Mouse (Mus musculus): Measurements from ENCODE around the gene Tmem127. TPM values are rescaled to one million over a fixed set of nuclear protein-coding genes. Genes with fewer than 3 reads are reported as not detected.

The Tmem127 gene
- total and polyA plus RNA-seq, 2 experiments = 16.6 to 45.8 TPM

DNA sequence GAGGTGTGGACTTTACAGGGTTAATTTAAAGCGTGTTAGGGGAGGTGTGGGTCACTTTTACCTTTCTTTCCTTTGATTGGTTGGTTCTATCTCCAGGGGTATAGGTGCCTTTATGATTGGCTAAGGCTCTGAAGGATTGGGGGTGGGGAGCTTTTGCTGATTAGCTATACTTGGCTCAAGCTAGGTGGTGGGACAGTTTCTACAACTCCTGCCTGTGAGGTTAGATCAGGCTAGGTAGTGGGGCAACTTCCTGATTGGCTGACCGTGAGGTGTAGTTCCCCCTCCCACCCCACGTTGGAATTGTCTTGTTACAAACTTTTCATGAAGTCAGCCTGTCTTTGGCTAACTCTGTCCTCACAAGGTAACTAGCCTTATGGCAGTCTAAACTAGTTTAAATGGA, 59.5 kb downstream of the Tmem127 start:
- Histone ChIP-seq H3K4me1 (ENCODE audit: control insufficient read depth, insufficient read depth, low read length) (no peaks in the 10 kb centered on the region), H3K36me3 (ENCODE audit: control insufficient read depth, insufficient read depth, low read length) (no peaks in the 10 kb centered on the region), H3K4me3 (ENCODE audit: insufficient read depth, low read depth, low read length) (no peak overlapping the region), H3K9ac (ENCODE audit: low read depth, low read length) (no peak overlapping the region), H3K27ac (replicated peaks; ENCODE audit: insufficient read depth, low read depth, low read length) (no peak overlapping the region), H3K79me2 (ENCODE audit: control insufficient read depth, insufficient read depth, low read length) (no peaks in the 10 kb centered on the region), H3K27me3 (ENCODE audit: control insufficient read depth, insufficient read depth, low read length) (no peaks in the 10 kb centered on the region)
- DNase-seq (ENCODE audit: extremely low read depth, low read depth, low spot score) = no peak
- TF ChIP-seq CTCF (IDR thresholded peaks at IDR 0.05; ENCODE audit: low read depth, low read length) (no peak), POLR2A (IDR thresholded peaks at IDR 0.05; ENCODE audit: extremely low read depth, insufficient read depth, low read length) (no peak)
- 56% methylated on average over 3 of the region's 3 CpGs for WGBS

DNA sequence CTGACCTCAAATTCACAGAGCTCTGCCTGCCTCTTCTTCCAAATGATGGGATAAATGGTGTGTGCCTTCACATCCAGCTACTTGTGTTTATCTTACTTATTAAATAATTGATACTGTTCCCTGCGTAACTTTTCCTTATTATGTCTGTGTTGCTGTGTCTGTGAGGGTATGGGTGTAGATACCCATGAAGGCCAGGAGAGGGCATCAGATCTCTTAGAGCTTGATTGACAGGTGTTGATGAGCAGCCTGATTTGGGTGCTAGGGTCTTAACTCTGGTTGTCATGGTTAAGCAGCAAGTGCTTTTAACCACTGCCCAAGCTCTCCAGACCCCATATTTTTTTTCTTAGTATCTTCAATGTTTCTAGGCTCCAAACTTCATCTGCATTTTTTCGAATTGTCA, 61.0 kb downstream of the Tmem127 start:
- Histone ChIP-seq H3K9ac (ENCODE audit: low read depth, low read length) (no peak overlapping the region), H3K36me3 (ENCODE audit: control insufficient read depth, insufficient read depth, low read length) (no peaks in the 10 kb centered on the region), H3K79me2 (ENCODE audit: control insufficient read depth, insufficient read depth, low read length) (no peaks in the 10 kb centered on the region), H3K27me3 (ENCODE audit: control insufficient read depth, insufficient read depth, low read length) (no peaks in the 10 kb centered on the region), H3K4me3 (ENCODE audit: insufficient read depth, low read depth, low read length) (no peak overlapping the region), H3K4me1 (ENCODE audit: control insufficient read depth, insufficient read depth, low read length) (no peaks in the 10 kb centered on the region), H3K27ac (replicated peaks; ENCODE audit: insufficient read depth, low read depth, low read length) (no peak overlapping the region)
- DNase-seq (ENCODE audit: extremely low read depth, low read depth, low spot score) = no peak
- WGBS = 93% methylated on average over 2 of the region's 2 CpGs
- TF ChIP-seq POLR2A (IDR thresholded peaks at IDR 0.05; ENCODE audit: extremely low read depth, insufficient read depth, low read length) (no peak), CTCF (IDR thresholded peaks at IDR 0.05; ENCODE audit: low read depth, low read length) (no peak)

DNA sequence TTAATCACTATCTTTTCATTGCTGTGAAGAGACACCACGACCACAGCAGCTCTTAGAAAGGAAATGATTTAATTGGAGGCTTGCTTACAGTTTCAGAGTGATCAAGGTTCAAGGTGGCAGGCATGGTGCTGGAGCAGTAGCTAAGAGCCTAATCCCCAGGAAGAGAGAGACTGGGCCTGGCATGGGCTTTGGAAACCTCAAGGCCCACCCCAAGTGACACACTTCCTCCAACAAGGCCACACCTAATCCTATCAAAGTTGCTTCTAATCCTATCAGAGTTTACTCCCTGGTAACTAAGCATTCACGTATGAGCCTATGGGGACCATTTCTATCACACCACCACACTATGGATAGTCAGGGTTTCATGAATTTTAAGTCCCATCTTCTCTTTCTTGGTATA, 62.5 kb downstream of the Tmem127 start:
- 69% methylated on average over 2 of the region's 2 CpGs for WGBS
- Histone ChIP-seq H3K36me3 (ENCODE audit: control insufficient read depth, insufficient read depth, low read length) (no peaks in the 10 kb centered on the region), H3K4me1 (ENCODE audit: control insufficient read depth, insufficient read depth, low read length) (peaks cover 2% of the 10 kb centered on the region; the same call in 1 of the 2 replicates), H3K27ac (replicated peaks; ENCODE audit: insufficient read depth, low read depth, low read length) (no peak overlapping the region), H3K27me3 (ENCODE audit: control insufficient read depth, insufficient read depth, low read length) (no peaks in the 10 kb centered on the region), H3K79me2 (ENCODE audit: control insufficient read depth, insufficient read depth, low read length) (no peaks in the 10 kb centered on the region), H3K9ac (ENCODE audit: low read depth, low read length) (no peak overlapping the region), H3K4me3 (ENCODE audit: insufficient read depth, low read depth, low read length) (no peak overlapping the region)
- DNase-seq (ENCODE audit: extremely low read depth, low read depth, low spot score) = no peak
- no peak for TF ChIP-seq POLR2A (IDR thresholded peaks at IDR 0.05; ENCODE audit: extremely low read depth, insufficient read depth, low read length)
- TF ChIP-seq CTCF (IDR thresholded peaks at IDR 0.05; ENCODE audit: low read depth, low read length) = no peak

DNA sequence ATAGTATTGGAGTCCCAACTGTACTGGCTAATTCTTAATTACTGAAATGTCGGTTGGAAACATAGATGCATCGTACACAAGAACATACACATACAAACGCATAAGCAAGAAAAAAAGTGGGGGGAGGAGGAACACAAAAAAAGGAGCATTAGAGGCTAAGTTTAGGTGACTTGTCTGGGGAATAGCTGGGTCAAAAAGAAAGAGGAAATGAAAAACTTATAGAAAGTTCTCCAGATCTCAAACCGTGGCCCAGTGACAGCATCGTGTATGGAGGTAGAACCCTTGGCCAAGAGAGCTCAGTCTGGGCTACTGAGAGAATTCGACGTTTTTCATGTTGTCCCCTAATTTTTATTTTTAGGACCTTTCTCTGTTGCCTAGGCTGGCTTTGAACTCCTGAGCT, 63.0 kb downstream of the Tmem127 start:
- no peak overlapping the region for H3K9ac ChIP-seq (ENCODE audit: low read depth, low read length)
- DNase-seq (ENCODE audit: extremely low read depth, low read depth, low spot score) = no peak
- no peaks in the 10 kb centered on the region for H3K27me3 ChIP-seq (ENCODE audit: control insufficient read depth, insufficient read depth, low read length)
- H3K4me3 ChIP-seq (ENCODE audit: insufficient read depth, low read depth, low read length) = no peak overlapping the region
- H3K79me2 ChIP-seq (ENCODE audit: control insufficient read depth, insufficient read depth, low read length) = no peaks in the 10 kb centered on the region
- H3K36me3 ChIP-seq (ENCODE audit: control insufficient read depth, insufficient read depth, low read length) = no peaks in the 10 kb centered on the region
- no peak overlapping the region for H3K27ac ChIP-seq (replicated peaks; ENCODE audit: insufficient read depth, low read depth, low read length)
- H3K4me1 ChIP-seq (ENCODE audit: control insufficient read depth, insufficient read depth, low read length) = peaks cover 2% of the 10 kb centered on the region; the same call in 1 of the 2 replicates
- no peak for TF ChIP-seq POLR2A (IDR thresholded peaks at IDR 0.05; ENCODE audit: extremely low read depth, insufficient read depth, low read length)
- TF ChIP-seq CTCF (IDR thresholded peaks at IDR 0.05; ENCODE audit: low read depth, low read length) = no peak
- WGBS = 87% methylated on average over 7 of the region's 7 CpGs

Other genes starting within 250 kb of the Tmem127 start
- 6.0 and 6.3 TPM in 2 replicates for gene Ap4e1, start 239.2 kb upstream of the Tmem127 start, total RNA-seq (2014; rRNA removed)
- 0.87 and 1.3 TPM in 2 replicates for gene Ap4e1, start 239.2 kb upstream of the Tmem127 start, polyA plus RNA-seq (2012; rRNA removed)
- 17.7 and 23.6 TPM in 2 replicates for gene Blvra, start 177.2 kb upstream of the Tmem127 start, total RNA-seq (2014; rRNA removed)
- 5.8 and 7.5 TPM in 2 replicates for gene Blvra, start 177.2 kb upstream of the Tmem127 start, polyA plus RNA-seq (2012; rRNA removed)
- 0.65 and 2.3 TPM in 2 replicates for gene Ncaph, start 114.0 kb upstream of the Tmem127 start, total RNA-seq (2014; rRNA removed)
- gene Ncaph, start 114.0 kb upstream of the Tmem127 start, polyA plus RNA-seq (2012; rRNA removed) = 0.14 and 0.24 TPM in 2 replicates
- gene Itpripl1, start 104.5 kb upstream of the Tmem127 start, total RNA-seq (2014; rRNA removed) = 4.8 and 5.3 TPM in 2 replicates
- 4.7 and 6.1 TPM in 2 replicates for gene Itpripl1, start 104.5 kb upstream of the Tmem127 start, polyA plus RNA-seq (2012; rRNA removed)
- 0.74 and 1.2 TPM in 2 replicates for gene 1810024B03Rik, start 39.6 kb upstream of the Tmem127 start, total RNA-seq (2014; rRNA removed)
- gene 1810024B03Rik, start 39.6 kb upstream of the Tmem127 start, polyA plus RNA-seq (2012; rRNA removed) = 0.82 and 1.0 TPM in 2 replicates
- gene Snrnp200, start 39.5 kb upstream of the Tmem127 start, total RNA-seq (2014; rRNA removed) = 52.3 and 60.0 TPM in 2 replicates
- 20.5 and 28.0 TPM in 2 replicates for gene Snrnp200, start 39.5 kb upstream of the Tmem127 start, polyA plus RNA-seq (2012; rRNA removed)
- 44.9 and 50.9 TPM in 2 replicates for gene Ciao1, start 92 bp upstream of the Tmem127 start, total RNA-seq (2014; rRNA removed)
- 60.5 and 62.7 TPM in 2 replicates for gene Ciao1, start 92 bp upstream of the Tmem127 start, polyA plus RNA-seq (2012; rRNA removed)
- 102 and 119 TPM in 2 replicates for gene Stard7, start 22.3 kb downstream of the Tmem127 start, total RNA-seq (2014; rRNA removed)
- gene Stard7, start 22.3 kb downstream of the Tmem127 start, polyA plus RNA-seq (2012; rRNA removed) = 51.2 and 54.3 TPM in 2 replicates
- 0.37 and 1.2 TPM in 2 replicates for gene Dusp2, start 88.3 kb downstream of the Tmem127 start, total RNA-seq (2014; rRNA removed)
- gene Dusp2, start 88.3 kb downstream of the Tmem127 start, polyA plus RNA-seq (2012; rRNA removed) = 0.45 and 0.83 TPM in 2 replicates
- gene Astl, start 90.7 kb downstream of the Tmem127 start, total RNA-seq (2014; rRNA removed) = not detected in 2 replicates
- gene Astl, start 90.7 kb downstream of the Tmem127 start, polyA plus RNA-seq (2012; rRNA removed) = not detected in 2 replicates
- gene Adra2b, start 115.3 kb downstream of the Tmem127 start, total RNA-seq (2014; rRNA removed) = 2.5 and 4.0 TPM in 2 replicates
- gene Adra2b, start 115.3 kb downstream of the Tmem127 start, polyA plus RNA-seq (2012; rRNA removed) = 5.0 TPM in 2 replicates
- 1.2 and 1.3 TPM in 2 replicates for gene Gpat2, start 177.3 kb downstream of the Tmem127 start, total RNA-seq (2014; rRNA removed)
- gene Gpat2, start 177.3 kb downstream of the Tmem127 start, polyA plus RNA-seq (2012; rRNA removed) = 2.1 and 2.2 TPM in 2 replicates
- 17.5 and 18.5 TPM in 2 replicates for gene Fahd2a, start 196.7 kb downstream of the Tmem127 start, total RNA-seq (2014; rRNA removed)
- gene Fahd2a, start 196.7 kb downstream of the Tmem127 start, polyA plus RNA-seq (2012; rRNA removed) = 21.5 and 27.3 TPM in 2 replicates